Comparison of ENCODE assay signal across 8 mouse cellular contexts in genomic region chr2:131954835-131955234, GRCm38 (mm10). TPM values are rescaled to one million over a fixed set of nuclear protein-coding genes. Genes with fewer than 3 reads are reported as not detected.
DNase-seq lines count a peak whose midpoint lies in the region; ATAC-seq and TF ChIP-seq lines count a peak whose summit lies in the region.

No protein-coding gene starts in this region.

- intact Hi-C loops in left cerebral cortex, postnatal 4 days (cut with DNase I), result no loop called here

- H3K79me2 ChIP-seq in CH12.LX (replicated peaks; ENCODE audit: control insufficient read depth, extremely low read depth, insufficient read depth, poor library complexity, severe bottlenecking), result no peaks in the 10 kb centered on the region

- TF ChIP-seq EP300 in CH12.LX (IDR thresholded peaks at IDR 0.05; ENCODE audit: low read length), result no peak

- peaks cover 0 to 31% of the 10 kb centered on the region in 2 experiments for H3K36me3 ChIP-seq in CH12.LX (replicated peaks in 1 of 2; ENCODE audit: control insufficient read depth in 1 of 2, insufficient read depth in 1 of 2, low read length in 1 of 2)
- no peaks in the 10 kb centered on the region for H3K36me3 ChIP-seq in heart, embryonic 12.5 days
- no peaks in the 10 kb centered on the region for H3K36me3 ChIP-seq in limb, embryonic 14.5 days (ENCODE audit: control insufficient read depth, insufficient read depth, low read length)
- no peaks in the 10 kb centered on the region for H3K36me3 ChIP-seq in neural tube, embryonic 12.5 days

- no peak for DNase-seq in CH12.LX (ENCODE audit: extremely low read depth)
- peak; percentile 62 for DNase-seq in adrenal gland, adult 8-10 months
- no peak for DNase-seq in limb, embryonic 14.5 days (ENCODE audit: low spot score)
- DNase-seq in right cerebral cortex, adult 2 months (ENCODE audit: low spot score in 2 of 2), result no peak
- no peak for DNase-seq in left cerebral cortex, postnatal 4 days
- no peak for DNase-seq in gastrocnemius, adult 18-20 months (ENCODE audit: low spot score)

- no peak overlapping the region for H3K4me3 ChIP-seq in CH12.LX (replicated peaks in 1 of 3; ENCODE audit: low read depth in 2 of 3, low read length in 2 of 3, poor library complexity in 1 of 3)
- H3K4me3 ChIP-seq in heart, embryonic 12.5 days, result peak overlapping the region; percentile 44
- H3K4me3 ChIP-seq in limb, embryonic 14.5 days (replicated peaks; ENCODE audit: low read length), result peak overlapping the region; percentile 24
- H3K4me3 ChIP-seq in neural tube, embryonic 12.5 days, result peak overlapping the region; percentile 34

- in situ Hi-C loops in CH12.LX (cut with MboI; ENCODE audit: low pct_ligation_motif_present, low pct_unique_long_range_greater_than_20kb, low sequenced_read_pairs), result loop anchor here (25.0 kb wide), 1 partner anchor 532 kb away; no protein-coding TSS in a partner anchor

- H3K9me3 ChIP-seq in CH12.LX (replicated peaks; ENCODE audit: low read length), result no peaks in the 10 kb centered on the region
- no peaks in the 10 kb centered on the region for H3K9me3 ChIP-seq in heart, embryonic 12.5 days (replicated peaks)
- no peaks in the 10 kb centered on the region for H3K9me3 ChIP-seq in limb, embryonic 14.5 days (ENCODE audit: control insufficient read depth, low read length)
- H3K9me3 ChIP-seq in neural tube, embryonic 12.5 days, result no peaks in the 10 kb centered on the region

- H3K9ac ChIP-seq in CH12.LX (ENCODE audit: insufficient read depth, low read depth), result no peak overlapping the region
- no peak overlapping the region; the same call in 1 of the 2 replicates for H3K9ac ChIP-seq in heart, embryonic 12.5 days
- H3K9ac ChIP-seq in limb, embryonic 14.5 days (ENCODE audit: low read depth, low read length, severe bottlenecking), result no peak overlapping the region
- H3K9ac ChIP-seq in neural tube, embryonic 12.5 days, result 0 out of 2 replicates have a peak overlapping the region, but pooled peaks have one; percentile 8

- 29% methylated on average over 9 of the region's 9 CpGs for WGBS in heart, embryonic 12.5 days
- WGBS in limb, embryonic 14.5 days, result 58% methylated on average over 9 of the region's 9 CpGs
- WGBS in neural tube, embryonic 12.5 days, result 57% methylated on average over 9 of the region's 9 CpGs

- H3K27ac ChIP-seq in CH12.LX (ENCODE audit: insufficient read depth, low read depth), result no peak overlapping the region
- H3K27ac ChIP-seq in heart, embryonic 12.5 days (ENCODE audit: poor library complexity, severe bottlenecking), result peak overlapping the region; percentile 4
- no peak overlapping the region for H3K27ac ChIP-seq in limb, embryonic 14.5 days (replicated peaks; ENCODE audit: low read depth, low read length)
- H3K27ac ChIP-seq in neural tube, embryonic 12.5 days, result no peak overlapping the region

- dilution Hi-C loops in CH12.LX (cut with MboI; ENCODE audit: extremely low pct_ligation_motif_present, extremely low pct_unique_long_range_greater_than_20kb, low sequenced_read_pairs), result no loop called here

- peak; percentile 67 for ATAC-seq in heart, embryonic 12.5 days (ENCODE audit: insufficient number of reproducible peaks, low FRiP score)
- no peak for ATAC-seq in limb, embryonic 14.5 days (ENCODE audit: low FRiP score, low read depth)
- peak; percentile 52; the same call in 1 of the 2 replicates for ATAC-seq in neural tube, embryonic 12.5 days (ENCODE audit: low FRiP score, low read depth)

- H3K27me3 ChIP-seq in CH12.LX (replicated peaks), result no peaks in the 10 kb centered on the region
- H3K27me3 ChIP-seq in heart, embryonic 12.5 days (replicated peaks), result peaks cover 23% of the 10 kb centered on the region
- H3K27me3 ChIP-seq in limb, embryonic 14.5 days (ENCODE audit: control insufficient read depth, insufficient read depth, low read length), result peaks cover 18% of the 10 kb centered on the region; the same call in 1 of the 2 replicates
- H3K27me3 ChIP-seq in neural tube, embryonic 12.5 days (replicated peaks), result peaks cover 29% of the 10 kb centered on the region

- no peak for TF ChIP-seq CTCF in CH12.LX (conservative IDR thresholded peaks at IDR 0.05 in 1 of 2, IDR thresholded peaks at IDR 0.05 in 1 of 2; ENCODE audit: low read depth in 2 of 2, low read length in 2 of 2)

- peak overlapping the region; percentile 63; the same call in 1 of the 2 replicates for H3K4me2 ChIP-seq in CH12.LX (ENCODE audit: insufficient read depth, low read depth, poor library complexity, severe bottlenecking)
- peak overlapping the region; percentile 70 for H3K4me2 ChIP-seq in heart, embryonic 12.5 days
- H3K4me2 ChIP-seq in limb, embryonic 14.5 days (replicated peaks; ENCODE audit: low read depth, low read length, severe bottlenecking), result peak overlapping the region; percentile 51
- peak overlapping the region; percentile 65 for H3K4me2 ChIP-seq in neural tube, embryonic 12.5 days (replicated peaks)

- TF ChIP-seq POLR2A in CH12.LX (IDR thresholded peaks at IDR 0.05; ENCODE audit: low read depth, low read length), result no peak
- no peak for TF ChIP-seq POLR2A in limb, embryonic 14.5 days (IDR thresholded peaks at IDR 0.05; ENCODE audit: borderline replicate concordance, extremely low read depth, insufficient read depth, insufficient read length)

- H3K4me1 ChIP-seq in CH12.LX (ENCODE audit: control insufficient read depth in 1 of 2, insufficient read depth in 2 of 2), result peaks cover 8 to 19% of the 10 kb centered on the region in 2 experiments
- H3K4me1 ChIP-seq in heart, embryonic 12.5 days (replicated peaks), result peaks cover 31% of the 10 kb centered on the region
- H3K4me1 ChIP-seq in limb, embryonic 14.5 days (ENCODE audit: control insufficient read depth, insufficient read depth, low read length), result peaks cover 3% of the 10 kb centered on the region; the same call in 1 of the 2 replicates
- H3K4me1 ChIP-seq in neural tube, embryonic 12.5 days, result peaks cover 14% of the 10 kb centered on the region

- TF ChIP-seq RAD21 in CH12.LX (IDR thresholded peaks at IDR 0.05; ENCODE audit: low read depth, low read length), result no peak

TF ChIP-seq in CH12.LX, 34 proteins besides CTCF, POLR2A, EP300 and RAD21 (continues in another document):
- no peak for TF ChIP-seq IRF4 (IDR thresholded peaks at IDR 0.05; ENCODE audit: low read depth, low read length)
- no peak for TF ChIP-seq MXI1 (IDR thresholded peaks at IDR 0.05; ENCODE audit: low read depth, low read length)
- TF ChIP-seq SIN3A (IDR thresholded peaks at IDR 0.05; ENCODE audit: low read length), result no peak
- no peak for TF ChIP-seq MAX (IDR thresholded peaks at IDR 0.05; ENCODE audit: low read length)
- TF ChIP-seq NRF1 (IDR thresholded peaks at IDR 0.05; ENCODE audit: low read depth, low read length), result no peak
- TF ChIP-seq RCOR1 (conservative IDR thresholded peaks at IDR 0.05; ENCODE audit: low read depth, low read length), result no peak
- no peak for TF ChIP-seq MAZ (IDR thresholded peaks at IDR 0.05; ENCODE audit: low read depth, low read length)
- no peak for TF ChIP-seq MEF2A (IDR thresholded peaks at IDR 0.05; ENCODE audit: borderline replicate concordance, low read depth, low read length)
- TF ChIP-seq MYC (IDR thresholded peaks at IDR 0.05; ENCODE audit: low read depth, low read length), result no peak
- no peak for TF ChIP-seq ZNF384 (IDR thresholded peaks at IDR 0.05; ENCODE audit: low read depth, low read length)
- no peak for TF ChIP-seq CHD2 (IDR thresholded peaks at IDR 0.05; ENCODE audit: low read length)
- no peak for TF ChIP-seq JUND (conservative IDR thresholded peaks at IDR 0.05; ENCODE audit: low read depth, low read length)
- no peak for TF ChIP-seq ETS1 (conservative IDR thresholded peaks at IDR 0.05; ENCODE audit: low read depth, low read length)
- TF ChIP-seq JUN (IDR thresholded peaks at IDR 0.05; ENCODE audit: insufficient read depth, low read depth, low read length), result no peak
- TF ChIP-seq PAX5 (IDR thresholded peaks at IDR 0.05; ENCODE audit: low read length), result no peak

RNA-seq across cellular contexts. Expression of gene Prnd, which starts 4.2 kb away (rescaled TPM):
- total RNA-seq in CH12.LX (2012; rRNA removed) (0.76 and 1.0 TPM in 2 replicates), CH12.LX (2014; rRNA removed) (4.7 and 5.6 TPM in 2 replicates)
- 11.4 and 12.8 TPM in 2 replicates for polyA plus RNA-seq in CH12.LX (2012; ENCODE audit: insufficient read length, low read depth)
- 1 to 10 TPM in 1 of 4 experiments, under 1 TPM in 3; 0.29 to 1.1 (median 0.62) TPM for total RNA-seq in adrenal gland, adult 8-10 months (2022)
- 5.4 and 6.2 TPM in 2 replicates for polyA plus RNA-seq in heart, embryonic 12.5 days (2016; fragmentation: Nextera tagmentation; extraction: Ambion mirVana)
- polyA plus RNA-seq in limb, embryonic 14.5 days (2012; rRNA removed), result 41.2 and 46.2 TPM in 2 replicates
- polyA plus RNA-seq in limb, embryonic 14.5 days (2014; fragmentation: Nextera tagmentation; extraction: Ambion mirVana), result 44.6 and 50.5 TPM in 2 replicates
- 9.8 and 11.0 TPM in 2 replicates for polyA plus RNA-seq in neural tube, embryonic 12.5 days (2016; fragmentation: Nextera tagmentation; extraction: Ambion mirVana)
- 10 to 100 TPM in 1 of 2 experiments, 1 to 10 TPM in 1; 8.1 to 10.0 TPM for total RNA-seq in left cerebral cortex, postnatal 4 days (2021)
- total RNA-seq in gastrocnemius, adult 18-20 months (2021), result under 1 TPM; 0.16 to 0.36 TPM

RNA-seq across cellular contexts. Expression of gene Prn, which starts 45.1 kb away (rescaled TPM):
- total RNA-seq in CH12.LX (2012; rRNA removed) (not detected in 2 replicates), CH12.LX (2014; rRNA removed) (not detected in 2 replicates)
- polyA plus RNA-seq in CH12.LX (2012; ENCODE audit: insufficient read length, low read depth), result not detected in 2 replicates
- total RNA-seq in adrenal gland, adult 8-10 months (2022), result not detected
- 0.24 TPM in 1 of 2 replicates, not detected in the other for polyA plus RNA-seq in heart, embryonic 12.5 days (2016; fragmentation: Nextera tagmentation; extraction: Ambion mirVana)
- polyA plus RNA-seq in limb, embryonic 14.5 days (2012; rRNA removed), result 0.12 TPM in 1 of 2 replicates, not detected in the other
- not detected in 2 replicates for polyA plus RNA-seq in limb, embryonic 14.5 days (2014; fragmentation: Nextera tagmentation; extraction: Ambion mirVana)
- polyA plus RNA-seq in neural tube, embryonic 12.5 days (2016; fragmentation: Nextera tagmentation; extraction: Ambion mirVana), result not detected in 2 replicates
- 1 to 10 TPM in 1 of 2 experiments, not detected in 1; 1.1 TPM for total RNA-seq in left cerebral cortex, postnatal 4 days (2021)
- not detected for total RNA-seq in gastrocnemius, adult 18-20 months (2021)

RNA-seq across cellular contexts. Expression of gene Prnp, which starts 45.1 kb away (rescaled TPM):
- 3.5 and 4.5 TPM in 2 replicates for total RNA-seq in CH12.LX (2012; rRNA removed)
- 5.7 and 6.8 TPM in 2 replicates for total RNA-seq in CH12.LX (2014; rRNA removed)
- polyA plus RNA-seq in CH12.LX (2012; ENCODE audit: insufficient read length, low read depth), result 4.3 and 6.4 TPM in 2 replicates
- 100 to 1,000 TPM in 3 of 4 experiments, 10 to 100 TPM in 1; 98.3 to 196 (median 146) TPM for total RNA-seq in adrenal gland, adult 8-10 months (2022)
- 83.6 and 89.1 TPM in 2 replicates for polyA plus RNA-seq in heart, embryonic 12.5 days (2016; fragmentation: Nextera tagmentation; extraction: Ambion mirVana)
- 38.4 and 39.1 TPM in 2 replicates for polyA plus RNA-seq in limb, embryonic 14.5 days (2012; rRNA removed)
- 36.1 and 43.1 TPM in 2 replicates for polyA plus RNA-seq in limb, embryonic 14.5 days (2014; fragmentation: Nextera tagmentation; extraction: Ambion mirVana)
- 74.5 and 75.1 TPM in 2 replicates for polyA plus RNA-seq in neural tube, embryonic 12.5 days (2016; fragmentation: Nextera tagmentation; extraction: Ambion mirVana)
- 100 to 1,000 TPM; 227 to 254 TPM for total RNA-seq in left cerebral cortex, postnatal 4 days (2021)
- 100 to 1,000 TPM; 104 to 114 TPM for total RNA-seq in gastrocnemius, adult 18-20 months (2021)

Comparison
In these comparisons a context has a peak if more than half of its experiments do, and no peak if none do; other contexts are left out.
1. H3K4me3 ChIP-seq: peak in heart, embryonic 12.5 days (single experiment), limb, embryonic 14.5 days (single experiment) and neural tube, embryonic 12.5 days (single experiment); none in CH12.LX (0 of 3).
2. RNA of gene Prnp, which starts 45.1 kb away (total RNA-seq): 227 to 254 TPM in left cerebral cortex, postnatal 4 days, 98.3 to 196 TPM in adrenal gland, adult 8-10 months and 104 to 114 TPM in gastrocnemius, adult 18-20 months; 3.5 to 6.8 TPM in CH12.LX; every median in the first group is over 10 times any median in the second.
3. Peak in every context shown above with its lines, with median percentiles within 50 percentile points of each other: H3K4me2 ChIP-seq.